Mouse (Mus musculus) liver, embryonic 14.5 days (tissue): ENCODE measurements around the gene Syt5. TPM values are rescaled to one million over a fixed set of nuclear protein-coding genes. Genes with fewer than 3 reads are reported as not detected.

ENCODE experiments used
- ATAC-seq: fragments of 200-750 bp; cut with Nextera tagmentation; 2 replicates; pipeline ENCODE4 v1.8.0; 2017; ENCODE audit warnings: moderate number of reproducible peaks, mild to moderate bottlenecking, moderate library complexity; ENCODE audit not compliant: insufficient read depth
- DNase-seq, 3 experiments: peaks; one replicate each; pipeline ENCODE4 v3.0.0-alpha.2; 2012 to 2013; ENCODE audit warnings: low read depth in 3 of 3, low spot score in 3 of 3
- H3K27ac ChIP-seq: fragments of 300-500 bp; sonication (generic); 2 replicates; pipeline ENCODE4 v1.5.1; 2014; ENCODE audit warnings: moderate library complexity, mild to moderate bottlenecking, control low read depth, inconsistent platforms
- H3K27me3 ChIP-seq: fragments of 300-500 bp; sonication (generic); 2 replicates; pipeline ENCODE4 v1.6.1; 2014; ENCODE audit warnings: mild to moderate bottlenecking, low read length, moderate library complexity; ENCODE audit not compliant: control insufficient read depth, insufficient read depth
- H3K36me3 ChIP-seq: fragments of 300-500 bp; sonication (generic); replicated peaks from 2 replicates; pipeline ENCODE4 v1.6.1; 2014; ENCODE audit warnings: low read depth; ENCODE audit not compliant: control insufficient read depth, insufficient read depth
- H3K4me1 ChIP-seq, 2 experiments: fragments of 200-500 bp in 1 of 2; fragments of 300-500 bp in 1 of 2; sonication (generic) in 1 of 2; replicated peaks; 2 replicates each; pipeline ENCODE4 v1.6.1; 2012 to 2014; ENCODE audit warnings: antibody characterized with exemption in 1 of 2, inconsistent platforms in 1 of 2, low read length in 1 of 2; ENCODE audit not compliant: control insufficient read depth in 2 of 2, insufficient read depth in 2 of 2
- H3K4me2 ChIP-seq: fragments of 300-500 bp; sonication (generic); 2 replicates; pipeline ENCODE4 v1.6.1; 2014; ENCODE audit warnings: low read depth, mild to moderate bottlenecking, control low read depth, moderate library complexity
- H3K4me3 ChIP-seq, 2 experiments: fragments of 200-500 bp in 1 of 2; fragments of 300-500 bp in 1 of 2; sonication (generic) in 1 of 2; 2 replicates each; pipeline ENCODE4 v1.5.1; 2012 to 2014; ENCODE audit warnings: low read depth in 2 of 2, low read length in 2 of 2, mild to moderate bottlenecking in 2 of 2, control low read depth in 1 of 2, inconsistent platforms in 1 of 2, moderate library complexity in 1 of 2; ENCODE audit not compliant: insufficient read depth in 1 of 2
- H3K9ac ChIP-seq: fragments of 300-500 bp; sonication (generic); replicated peaks from 2 replicates; pipeline ENCODE4 v1.6.1; 2014; ENCODE audit warnings: mild to moderate bottlenecking, control low read depth, moderate library complexity
- H3K9me3 ChIP-seq: fragments of 300-500 bp; sonication (generic); 2 replicates; pipeline ENCODE4 v1.6.1; 2016; ENCODE audit warnings: low read length, mixed read lengths; ENCODE audit not compliant: control insufficient read depth
- CTCF ChIP-seq: IDR thresholded peaks from 2 replicates; pipeline ENCODE4 v1.5.1; 2016; ENCODE audit warnings: antibody characterized with exemption, low read depth, control low read depth
- EP300 ChIP-seq: IDR thresholded peaks from 2 replicates; pipeline ENCODE4 v1.6.1; 2016; ENCODE audit warnings: antibody characterized with exemption, low read depth
- WGBS: fragments of 180-500 bp; shearing (Covaris S2); extraction: QIAGEN DNeasy Blood & Tissue Kit; methylation state at CpG from one replicate; pipeline ENCODE4 v1.1.7; 2014; ENCODE audit not compliant: insufficient replicate concordance; 5-methylcytosine and 5-hydroxymethylcytosine counted together
- polyA plus RNA-seq, 2 experiments: library from polyadenylated mRNA; depleted of rRNA in 1 of 2; stranded (reverse) in 1 of 2; unstranded in 1 of 2; fragments of >200 nt; fragmentation: Nextera tagmentation in 1 of 2; extraction: Ambion mirVana in 1 of 2; gene quantifications; 2 replicates each; pipeline versions ENCODE4 v1.2.1 to v1.2.3; 2012 to 2014

The Syt5 gene
- polyA plus RNA-seq, 2 experiments: 0.22 to 0.81 TPM

GRCm38 (mm10) chr7:4557167-4557560 is 9.8 kb upstream of the Syt5 start:
- no peak overlapping the region for H3K4me3 ChIP-seq
- 46% methylated on average over 6 of the region's 6 CpGs for WGBS

GRCm38 (mm10) chr7:4556256-4557166 is 9.2 kb upstream of the Syt5 start:
- Histone ChIP-seq H3K27me3 (no peaks in the 10 kb centered on the region), H3K27ac (no peak overlapping the region), H3K36me3 (no peaks in the 10 kb centered on the region), H3K4me3 (no peak overlapping the region), H3K4me2 (no peak overlapping the region), H3K4me1 (no peaks in the 10 kb centered on the region), H3K9ac (no peak overlapping the region), H3K9me3 (no peaks in the 10 kb centered on the region)
- WGBS: 13% methylated on average over 15 of the region's 15 CpGs
- ATAC-seq (peak; percentile 74), DNase-seq (peak; percentile 55 to 69 (median 59))
- TF ChIP-seq CTCF: peak; percentile 96
- TF ChIP-seq EP300: no peak

More at GRCm38 (mm10) chr7:4557167-4557560, 9.8 kb upstream of the Syt5 start:
- H3K9ac ChIP-seq: no peak overlapping the region
- TF ChIP-seq CTCF (no peak), EP300 (no peak)
- ATAC-seq (no peak), DNase-seq (no peak)
- no peaks in the 10 kb centered on the region for H3K27me3 ChIP-seq
- H3K9me3 ChIP-seq: no peaks in the 10 kb centered on the region
- H3K36me3 ChIP-seq: no peaks in the 10 kb centered on the region
- H3K4me2 ChIP-seq: no peak overlapping the region
- no peak overlapping the region for H3K27ac ChIP-seq
- H3K4me1 ChIP-seq: no peaks in the 10 kb centered on the region

GRCm38 (mm10) chr7:4546591-4547131 is 680 bp downstream of the Syt5 start:
- Histone ChIP-seq H3K27ac (no peak overlapping the region), H3K4me3 (no peak overlapping the region), H3K4me2 (no peak overlapping the region), H3K36me3 (no peaks in the 10 kb centered on the region), H3K9ac (no peak overlapping the region), H3K9me3 (no peaks in the 10 kb centered on the region), H3K4me1 (0 out of 4 replicates have a peak, but pooled peaks cover 0 to 3% of the 10 kb centered on the region in 2 experiments), H3K27me3 (no peaks in the 10 kb centered on the region; the same call in 1 of the 2 replicates)
- 4% methylated on average over 26 of the region's 26 CpGs for WGBS
- DNase-seq (no peak), ATAC-seq (peak; percentile 47; the same call in 1 of the 2 replicates)
- TF ChIP-seq CTCF (no peak), EP300 (no peak)

- H3K27ac ChIP-seq: no peak overlapping the region
- H3K27me3 ChIP-seq: no peaks in the 10 kb centered on the region; the same call in 1 of the 2 replicates
- WGBS: 62% methylated on average over 15 of the region's 15 CpGs
- H3K4me1 ChIP-seq: 0 out of 4 replicates have a peak, but pooled peaks cover 0 to 3% of the 10 kb centered on the region in 2 experiments
- TF ChIP-seq CTCF: no peak
- no peak overlapping the region for H3K9ac ChIP-seq
- ATAC-seq (no peak), DNase-seq (no peak)
- H3K4me2 ChIP-seq: no peak overlapping the region
- H3K9me3 ChIP-seq: no peaks in the 10 kb centered on the region
- no peak overlapping the region for H3K4me3 ChIP-seq
- no peaks in the 10 kb centered on the region for H3K36me3 ChIP-seq
Observed at GRCm38 (mm10) chr7:4546050-4546449, 1.3 kb downstream of the Syt5 start.

- ATAC-seq (no peak), DNase-seq (no peak)
- no peaks in the 10 kb centered on the region for H3K36me3 ChIP-seq
- H3K27me3 ChIP-seq: no peaks in the 10 kb centered on the region; the same call in 1 of the 2 replicates
- TF ChIP-seq CTCF (no peak), EP300 (no peak)
- no peak overlapping the region for H3K27ac ChIP-seq
- H3K4me3 ChIP-seq: peak overlapping the region; percentile 14 to 16; a peak in 2 of 4 replicates
- WGBS: 36% methylated on average over 17 of the region's 17 CpGs
- H3K4me2 ChIP-seq: no peak overlapping the region
- H3K9me3 ChIP-seq: no peaks in the 10 kb centered on the region
- H3K4me1 ChIP-seq: 0 out of 4 replicates have a peak, but pooled peaks cover 0 to 3% of the 10 kb centered on the region in 2 experiments
- no peak overlapping the region for H3K9ac ChIP-seq
Observed at GRCm38 (mm10) chr7:4542013-4542412, 5.3 kb downstream of the Syt5 start.
